Mouse (Mus musculus): Measurements from ENCODE around the gene Vmn1r235. TPM values are rescaled to one million over a fixed set of nuclear protein-coding genes. Genes with fewer than 3 reads are reported as not detected.

The Vmn1r235 gene
- total RNA-seq (2023): not detected

DNA sequence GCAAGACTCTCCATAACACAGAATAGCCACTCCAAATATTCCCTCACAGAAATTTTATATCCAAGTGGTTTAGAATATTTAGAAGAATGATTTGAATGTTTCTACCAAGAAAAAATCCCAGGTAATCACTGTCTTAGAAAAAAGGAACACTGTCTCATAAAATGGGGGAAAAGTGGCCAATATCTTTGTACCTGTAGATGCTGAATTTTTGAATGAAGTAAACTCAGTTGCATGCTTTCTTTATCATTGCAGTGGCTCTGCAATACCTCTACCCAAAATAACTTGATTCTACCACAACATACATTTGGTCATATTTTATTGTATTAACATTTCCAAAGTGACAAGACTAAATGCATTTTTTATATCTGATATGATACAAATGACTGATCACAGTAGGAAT lies at the start of gene Vmn1r235:
Gene Vmn1r235, plus strand, starts transcription at position 301 of the 400 bp plus-strand sequence.

DNA sequence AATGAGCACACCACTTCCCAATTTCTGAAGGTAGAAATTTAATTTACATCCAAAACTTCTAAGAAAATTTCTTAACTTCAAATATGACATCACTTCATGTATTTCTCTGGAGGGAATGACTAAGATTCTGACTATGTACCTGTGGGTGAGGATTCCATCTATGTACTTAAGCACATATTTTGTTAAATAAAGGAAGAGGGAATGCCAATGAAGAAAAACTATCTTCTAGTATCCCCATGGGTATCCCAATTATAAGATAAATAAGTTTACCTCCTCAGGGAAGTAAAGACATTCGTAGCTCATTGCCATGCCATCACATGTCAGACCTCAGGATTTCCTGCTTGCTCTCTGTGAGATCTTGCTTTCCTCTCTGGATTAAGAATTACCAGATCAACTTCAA lies 30.4 kb upstream of the Vmn1r235 start, which contains the start of gene Vmn1r234:
Gene Vmn1r234, plus strand, starts transcription at position 301 of the 400 bp plus-strand sequence.

DNA sequence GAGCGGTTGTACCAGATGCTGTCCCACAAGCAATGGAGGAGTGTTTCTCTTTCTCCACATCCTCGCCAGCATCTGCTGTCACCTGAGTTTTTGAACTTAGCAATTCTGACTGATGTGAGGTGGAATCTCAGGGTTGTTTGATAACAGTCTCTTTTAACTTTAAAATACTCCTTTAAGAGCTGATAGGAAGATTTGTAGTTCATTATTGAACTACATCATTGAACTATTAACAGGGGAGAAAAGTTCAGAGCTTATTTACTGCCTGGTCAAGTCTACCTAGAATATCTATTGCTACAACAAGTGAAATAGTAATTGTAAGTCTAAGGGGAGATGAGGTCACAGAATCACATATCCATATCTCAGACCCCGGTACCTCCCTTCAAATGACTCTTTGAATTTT lies 26.4 kb downstream of the Vmn1r235 start, which contains the start of gene Vmn1r236:
Gene Vmn1r236, plus strand, starts transcription at position 301 of the 400 bp plus-strand sequence.

DNA sequence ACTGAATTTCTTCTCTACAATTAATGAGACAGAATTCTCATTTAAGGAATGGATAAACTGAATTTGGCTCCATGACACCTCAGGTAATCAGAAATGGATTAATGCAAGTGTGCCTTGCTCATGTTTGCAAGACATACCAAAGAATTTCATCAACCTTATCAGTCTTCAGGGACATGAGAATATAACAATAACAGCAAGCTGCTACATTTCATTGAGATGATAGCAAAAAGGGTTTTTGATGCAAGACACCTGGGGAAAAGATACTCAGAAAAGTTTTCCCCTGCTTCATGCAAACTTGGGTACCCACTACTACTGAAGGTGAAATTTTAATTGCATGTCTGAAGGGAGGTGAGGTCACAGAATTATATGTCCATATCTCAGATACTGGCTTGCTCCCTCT lies 55.4 kb downstream of the Vmn1r235 start, which contains the start of gene Vmn1r237:
Gene Vmn1r237, plus strand, starts transcription at position 301 of the 400 bp plus-strand sequence.

Other genes starting within 250 kb of the Vmn1r235 start
- gene Zfp160, start 247.5 kb upstream of the Vmn1r235 start, total RNA-seq (2023): 1 to 10 TPM; 6.3 to 7.5 TPM
- not detected for gene Vmn1r234, start 30.3 kb upstream of the Vmn1r235 start, total RNA-seq (2023)
- not detected for gene Vmn1r236, start 26.5 kb downstream of the Vmn1r235 start, total RNA-seq (2023)
- gene Vmn1r237, start 55.5 kb downstream of the Vmn1r235 start, total RNA-seq (2023): not detected
- 1 to 10 TPM; 2.0 to 2.6 TPM for gene Zfp677, start 127.3 kb downstream of the Vmn1r235 start, total RNA-seq (2023)
- 1 to 10 TPM; 1.3 TPM for gene Zfp54, start 166.8 kb downstream of the Vmn1r235 start, total RNA-seq (2023)
- 10 to 100 TPM in 1 of 2 experiments, 1 to 10 TPM in 1; 9.6 to 10.9 TPM for gene Zfp51, start 194.0 kb downstream of the Vmn1r235 start, total RNA-seq (2023)
- gene Zfp53, start 232.6 kb downstream of the Vmn1r235 start, total RNA-seq (2023): 10 to 100 TPM in 1 of 2 experiments, 1 to 10 TPM in 1; 8.9 to 11.2 TPM

All from neutrophil, adult 59 days (primary cell).